Mouse (Mus musculus) cerebral cortex, adult 2 months (tissue): ENCODE data around the gene Gdf3.

Source experiments
- WGBS: fragments of 180-500 bp; shearing (Covaris S2); methylation state at CpG from one replicate; pipeline ENCODE4 v1.1.7; 2018; 5-methylcytosine and 5-hydroxymethylcytosine counted together

The Gdf3 gene

GRCm38 (mm10) chr6:122609771-122610170 lies at the start of gene Gdf3:
Gene Gdf3 (minus strand): TSS chr6:122610087.
- WGBS, result 66% methylated on average over 14 of the region's 14 CpGs

GRCm38 (mm10) chr6:122659567-122659966 lies 49.7 kb upstream of the Gdf3 start:
- 49% methylated on average over 7 of the region's 7 CpGs for WGBS

GRCm38 (mm10) chr6:122657630-122658029 lies 47.7 kb upstream of the Gdf3 start:
- WGBS, result 76% methylated on average over 5 of the region's 5 CpGs

GRCm38 (mm10) chr6:122654301-122654700 lies 44.4 kb upstream of the Gdf3 start:
- 77% methylated on average over 6 of the region's 6 CpGs for WGBS

GRCm38 (mm10) chr6:122650398-122650980 lies 40.6 kb upstream of the Gdf3 start:
- 73% methylated on average over 5 of the region's 5 CpGs for WGBS

GRCm38 (mm10) chr6:122649903-122650302 lies 40.0 kb upstream of the Gdf3 start:
- 86% methylated on average over 3 of the region's 3 CpGs for WGBS

- 96% methylated on average over 21 of the region's 21 CpGs for WGBS
Measured at GRCm38 (mm10) chr6:122644196-122644595, 34.3 kb upstream of the Gdf3 start.

- WGBS, result 87% methylated on average over 4 of the region's 4 CpGs
Measured at GRCm38 (mm10) chr6:122637566-122637965, 27.7 kb upstream of the Gdf3 start.

GRCm38 (mm10) chr6:122636666-122637065 lies 26.8 kb upstream of the Gdf3 start:
- WGBS, result 78% methylated on average over 3 of the region's 3 CpGs

- 79% methylated on average over 7 of the region's 7 CpGs for WGBS
Measured at GRCm38 (mm10) chr6:122635315-122635714, 25.4 kb upstream of the Gdf3 start.

- 55% methylated on average over 9 of the region's 9 CpGs for WGBS
Measured at GRCm38 (mm10) chr6:122633411-122633810, 23.5 kb upstream of the Gdf3 start.

- 51% methylated on average over 20 of the region's 20 CpGs for WGBS
Measured at GRCm38 (mm10) chr6:122627469-122628108, 17.7 kb upstream of the Gdf3 start.

- 84% methylated on average over 8 of the region's 8 CpGs for WGBS
Measured at GRCm38 (mm10) chr6:122626110-122626509, 16.2 kb upstream of the Gdf3 start, which contains the start of gene Dppa3. Gene Dppa3 (plus strand): TSS chr6:122626410.

- WGBS, result 71% methylated on average over 4 of the region's 4 CpGs
Measured at GRCm38 (mm10) chr6:122625156-122625555, 15.3 kb upstream of the Gdf3 start.

GRCm38 (mm10) chr6:122624480-122624879 lies 14.6 kb upstream of the Gdf3 start:
- 43% methylated on average over 5 of the region's 5 CpGs for WGBS

GRCm38 (mm10) chr6:122621066-122621465 lies 11.2 kb upstream of the Gdf3 start:
- 95% methylated on average over 6 of the region's 6 CpGs for WGBS

GRCm38 (mm10) chr6:122616022-122616421 lies 6.1 kb upstream of the Gdf3 start:
- WGBS, result 61% methylated on average over 3 of the region's 3 CpGs

- whole genome bisulfite sequencing, result 64% methylated on average over 2 of the region's 2 CpGs
Measured at GRCm38 (mm10) chr6:122614047-122614446, 4.2 kb upstream of the Gdf3 start.

GRCm38 (mm10) chr6:122612426-122612825 lies 2.5 kb upstream of the Gdf3 start:
- 82% methylated on average over 4 of the region's 4 CpGs for WGBS

- 83% methylated on average over 9 of the region's 9 CpGs for WGBS
Measured at GRCm38 (mm10) chr6:122609377-122609728, 534 bp downstream of the Gdf3 start.

GRCm38 (mm10) chr6:122608434-122609376 lies 1.2 kb downstream of the Gdf3 start:
- WGBS, result 82% methylated on average over 10 of the region's 10 CpGs

- WGBS, result 94% methylated on average over 12 of the region's 12 CpGs
Measured at GRCm38 (mm10) chr6:122607700-122608099, 2.2 kb downstream of the Gdf3 start.
